Mouse (Mus musculus) liver, postnatal 0 days (tissue): Measurements from ENCODE around the gene Rpap3. TPM values are rescaled to one million over a fixed set of nuclear protein-coding genes. Genes with fewer than 3 reads are reported as not detected.
A peak's percentile ranks its signal among the peaks of the same experiment; 100 is the strongest.

ENCODE experiments used
- ATAC-seq: fragments of 200-750 bp; cut with Nextera tagmentation; 2 replicates; pipeline ENCODE4 v1.8.0; 2017; ENCODE audit warnings: mild to moderate bottlenecking, moderate library complexity
- DNase-seq: peaks from one replicate; pipeline ENCODE4 v3.0.0-alpha.2; 2016
- H3K27ac ChIP-seq: fragments of 300-500 bp; sonication (generic); 2 replicates; pipeline ENCODE4 v1.5.1; 2014; ENCODE audit warnings: antibody characterized with exemption, moderate library complexity, mild to moderate bottlenecking, low read depth
- H3K27me3 ChIP-seq: fragments of 300-500 bp; sonication (generic); 2 replicates; pipeline ENCODE4 v1.6.1; 2014; ENCODE audit warnings: low read length, control low read depth, mixed read lengths; ENCODE audit not compliant: insufficient read depth
- H3K36me3 ChIP-seq: fragments of 300-500 bp; sonication (generic); replicated peaks from 2 replicates; pipeline ENCODE4 v1.6.1; 2014; ENCODE audit warnings: mild to moderate bottlenecking, control low read depth, low read length, moderate library complexity, mixed read lengths; ENCODE audit not compliant: insufficient read depth
- H3K4me1 ChIP-seq: fragments of 300-500 bp; sonication (generic); 2 replicates; pipeline ENCODE4 v1.6.1; 2014; ENCODE audit warnings: antibody characterized with exemption, mild to moderate bottlenecking, control low read depth; ENCODE audit not compliant: insufficient read depth
- H3K4me2 ChIP-seq: fragments of 300-500 bp; sonication (generic); 2 replicates; pipeline ENCODE4 v1.6.1; 2014; ENCODE audit warnings: low read depth, mild to moderate bottlenecking, low read length, moderate library complexity, mixed read lengths
- H3K4me3 ChIP-seq: fragments of 300-500 bp; sonication (generic); 2 replicates; pipeline ENCODE4 v1.5.1; 2014; ENCODE audit warnings: low read depth, low read length
- H3K9ac ChIP-seq: fragments of 300-500 bp; sonication (generic); replicated peaks from 2 replicates; pipeline ENCODE4 v1.6.1; 2014; ENCODE audit warnings: mild to moderate bottlenecking, moderate library complexity
- H3K9me3 ChIP-seq: fragments of 300-500 bp; sonication (generic); 2 replicates; pipeline ENCODE4 v1.6.1; 2016; ENCODE audit warnings: mild to moderate bottlenecking, control low read depth, low read length, mixed read lengths
- CTCF ChIP-seq: sonication (generic); IDR thresholded peaks from 2 replicates; pipeline ENCODE4 v1.5.1; 2016; ENCODE audit warnings: antibody characterized with exemption, low read depth
- EP300 ChIP-seq: IDR thresholded peaks from 2 replicates; pipeline ENCODE4 v1.6.1; 2016; ENCODE audit warnings: antibody characterized with exemption, low read depth, mild to moderate bottlenecking
- WGBS: fragments of 180-500 bp; shearing (Covaris S2); extraction: QIAGEN DNeasy Blood & Tissue Kit; methylation state at CpG from one replicate; pipeline ENCODE4 v1.1.7; 2014; ENCODE audit not compliant: insufficient replicate concordance; 5-methylcytosine and 5-hydroxymethylcytosine counted together
- polyA plus RNA-seq: library from polyadenylated mRNA; unstranded; fragments of >200 nt; fragmentation: Nextera tagmentation; extraction: Ambion mirVana; gene quantifications from 2 replicates; pipeline ENCODE4 v1.2.1, GENCODE M21; 2015

The Rpap3 gene
- polyA plus RNA-seq, 1 experiment from 2014 or later = 6.7 TPM

- H3K4me2 ChIP-seq = no peak overlapping the region
- H3K4me3 ChIP-seq = no peak overlapping the region
- no peaks in the 10 kb centered on the region for H3K9me3 ChIP-seq
- H3K27ac ChIP-seq = no peak overlapping the region
- H3K36me3 ChIP-seq = no peaks in the 10 kb centered on the region
- peak; percentile 22; the same call in 1 of the 2 replicates for ATAC-seq
- peak; percentile 77 for DNase-seq
- 28% methylated on average over 7 of the region's 7 CpGs for WGBS
- no peaks in the 10 kb centered on the region for H3K27me3 ChIP-seq
- TF ChIP-seq EP300 = no peak
- TF ChIP-seq CTCF = peak; percentile 91
- peaks cover 2% of the 10 kb centered on the region; the same call in 1 of the 2 replicates for H3K4me1 ChIP-seq
- no peak overlapping the region for H3K9ac ChIP-seq
Observed at GRCm38 (mm10) chr15:97667437-97667836, 38.2 kb downstream of the Rpap3 start.

- H3K4me1 ChIP-seq = peaks cover 2% of the 10 kb centered on the region; the same call in 1 of the 2 replicates
- no peak for DNase-seq
- no peak for ATAC-seq
- WGBS = 88% methylated on average over 10 of the region's 10 CpGs
- H3K27ac ChIP-seq = no peak overlapping the region
- H3K4me3 ChIP-seq = no peak overlapping the region
- H3K4me2 ChIP-seq = no peak overlapping the region
- H3K36me3 ChIP-seq = no peaks in the 10 kb centered on the region
- TF ChIP-seq CTCF (no peak), EP300 (no peak)
- H3K9ac ChIP-seq = no peak overlapping the region
- no peaks in the 10 kb centered on the region for H3K9me3 ChIP-seq
- no peaks in the 10 kb centered on the region for H3K27me3 ChIP-seq
Observed at GRCm38 (mm10) chr15:97666457-97666770, 39.2 kb downstream of the Rpap3 start.

GRCm38 (mm10) chr15:97665770-97666456 is 39.7 kb downstream of the Rpap3 start:
- TF ChIP-seq CTCF = no peak
- TF ChIP-seq EP300 = no peak
- no peak for DNase-seq
- no peak for ATAC-seq

GRCm38 (mm10) chr15:97664981-97665668 is 40.5 kb downstream of the Rpap3 start:
- no peak for DNase-seq

More at GRCm38 (mm10) chr15:97665770-97666456, 39.7 kb downstream of the Rpap3 start:
- Histone ChIP-seq H3K27ac (no peak overlapping the region), H3K27me3 (no peaks in the 10 kb centered on the region), H3K4me2 (no peak overlapping the region), H3K4me1 (peaks cover 2% of the 10 kb centered on the region; the same call in 1 of the 2 replicates), H3K9me3 (no peaks in the 10 kb centered on the region), H3K36me3 (no peaks in the 10 kb centered on the region), H3K9ac (no peak overlapping the region), H3K4me3 (no peak overlapping the region)
- WGBS = 71% methylated on average over 25 of the region's 25 CpGs

GRCm38 (mm10) chr15:97663750-97664406 is 41.7 kb downstream of the Rpap3 start:
- Histone ChIP-seq H3K4me1 (peaks cover 2% of the 10 kb centered on the region; the same call in 1 of the 2 replicates), H3K9ac (peak overlapping the region; percentile 49; the same call in 1 of the 2 replicates), H3K36me3 (no peaks in the 10 kb centered on the region), H3K4me2 (peak overlapping the region; percentile 79), H3K4me3 (peak overlapping the region; percentile 44), H3K27ac (peak overlapping the region; percentile 29; the same call in 1 of the 2 replicates), H3K9me3 (no peaks in the 10 kb centered on the region), H3K27me3 (no peaks in the 10 kb centered on the region)
- WGBS = 5% methylated on average over 19 of the region's 19 CpGs
- TF ChIP-seq CTCF = peak; percentile 83
- no peak for TF ChIP-seq EP300
- ATAC-seq (peak; percentile 78), DNase-seq (peak; percentile 80)

More at GRCm38 (mm10) chr15:97664981-97665668, 40.5 kb downstream of the Rpap3 start:
- no peaks in the 10 kb centered on the region for H3K36me3 ChIP-seq
- no peak for ATAC-seq
- TF ChIP-seq CTCF = peak; percentile 86
- no peak for TF ChIP-seq EP300
- no peak overlapping the region for H3K9ac ChIP-seq
- 52% methylated on average over 16 of the region's 16 CpGs for WGBS
- no peak overlapping the region for H3K4me3 ChIP-seq
- no peaks in the 10 kb centered on the region for H3K27me3 ChIP-seq
- H3K4me1 ChIP-seq = peaks cover 2% of the 10 kb centered on the region; the same call in 1 of the 2 replicates
- no peaks in the 10 kb centered on the region for H3K9me3 ChIP-seq
- no peak overlapping the region for H3K4me2 ChIP-seq
- no peak overlapping the region for H3K27ac ChIP-seq

GRCm38 (mm10) chr15:97658755-97659116 is 46.9 kb downstream of the Rpap3 start:
- ATAC-seq = no peak
- H3K4me3 ChIP-seq = no peak overlapping the region
- H3K27me3 ChIP-seq = no peaks in the 10 kb centered on the region
- no peak for TF ChIP-seq CTCF
- no peak for TF ChIP-seq EP300
- no peaks in the 10 kb centered on the region for H3K36me3 ChIP-seq
- no peak overlapping the region for H3K9ac ChIP-seq
- no peak overlapping the region for H3K4me2 ChIP-seq
- WGBS = 64% methylated on average over 8 of the region's 8 CpGs
- no peak overlapping the region for H3K27ac ChIP-seq
- H3K4me1 ChIP-seq = no peaks in the 10 kb centered on the region; the same call in 1 of the 2 replicates
- DNase-seq = no peak
- H3K9me3 ChIP-seq = no peaks in the 10 kb centered on the region
